Mouse (Mus musculus) embryonic facial prominence, embryonic 10.5 days (tissue): ENCODE data around the gene Cdkn3. TPM values are rescaled to one million over a fixed set of nuclear protein-coding genes. Genes with fewer than 3 reads are reported as not detected.
A peak's percentile ranks its signal among the peaks of the same experiment; 100 is the strongest.

Experiments used
- DNase-seq: peaks from one replicate; pipeline ENCODE4 v3.0.0-alpha.2; 2017; ENCODE audit warnings: low spot score
- H3K27ac ChIP-seq: fragments of 300-500 bp; sonication (generic); replicated peaks from 2 replicates; pipeline ENCODE4 v1.5.1; 2016; ENCODE audit warnings: mild to moderate bottlenecking
- H3K27me3 ChIP-seq: fragments of 300-500 bp; sonication (generic); replicated peaks from 2 replicates; pipeline ENCODE4 v1.6.1; 2016; ENCODE audit warnings: low read depth, mild to moderate bottlenecking; ENCODE audit not compliant: poor library complexity, severe bottlenecking
- H3K36me3 ChIP-seq: fragments of 300-500 bp; sonication (generic); replicated peaks from 2 replicates; pipeline ENCODE4 v1.6.1; 2016; ENCODE audit warnings: mild to moderate bottlenecking, moderate library complexity
- H3K4me1 ChIP-seq: fragments of 300-500 bp; sonication (generic); 2 replicates; pipeline ENCODE4 v1.6.1; 2016
- H3K4me3 ChIP-seq: fragments of 300-500 bp; sonication (generic); 2 replicates; pipeline ENCODE4 v1.5.1; 2016; ENCODE audit warnings: mild to moderate bottlenecking, moderate library complexity
- H3K9me3 ChIP-seq: fragments of 300-500 bp; sonication (generic); 2 replicates; pipeline ENCODE4 v1.6.1; 2016; ENCODE audit warnings: mild to moderate bottlenecking
- WGBS: fragments of 180-500 bp; shearing (Covaris S2); methylation state at CpG from one replicate; pipeline ENCODE4 v1.1.7; 2016; 5-methylcytosine and 5-hydroxymethylcytosine counted together
- polyA plus RNA-seq: library from polyadenylated mRNA; unstranded; fragments of >200 nt; fragmentation: Nextera tagmentation; extraction: Ambion mirVana; gene quantifications from 2 replicates; pipeline ENCODE4 v1.2.1, GENCODE M21; 2016

Cdkn3 gene
- polyA plus RNA-seq, 1 experiment from 2014 or later: 43.1 TPM

- Histone ChIP-seq H3K36me3 (peaks cover 25% of the 10 kb centered on the region), H3K27me3 (no peaks in the 10 kb centered on the region), H3K27ac (peak within 1 kb of the TSS; percentile 99), H3K4me3 (peak within 1 kb of the TSS; percentile 94), H3K4me1 (peaks cover 26% of the 10 kb centered on the region), H3K9me3 (no peaks in the 10 kb centered on the region)
- DNase-seq: peak; percentile 94
- WGBS: under 1% methylated on average over 86 of the region's 86 CpGs
Measured at GRCm38 (mm10) chr14:46787787-46788504, 27.6 kb downstream of the Cdkn3 start, which contains the start of gene Cnih1. Cnih1 (minus strand) TSS chr14:46788411.

GRCm38 (mm10) chr14:46788505-46788901, 28.2 kb downstream of the Cdkn3 start:
- 24% methylated on average over 8 of the region's 8 CpGs for WGBS
- Histone ChIP-seq H3K4me3 (peak overlapping the region; percentile 94), H3K36me3 (peaks cover 21% of the 10 kb centered on the region), H3K27me3 (no peaks in the 10 kb centered on the region), H3K9me3 (no peaks in the 10 kb centered on the region), H3K4me1 (peaks cover 26% of the 10 kb centered on the region), H3K27ac (peak overlapping the region; percentile 99)
- peak; percentile 22 for DNase-seq

GRCm38 (mm10) chr14:46790303-46790702, 30.0 kb downstream of the Cdkn3 start:
- peak overlapping the region; percentile 19; the same call in 1 of the 2 replicates for H3K27ac ChIP-seq
- H3K36me3 ChIP-seq: peaks cover 3% of the 10 kb centered on the region
- H3K9me3 ChIP-seq: no peaks in the 10 kb centered on the region
- no peaks in the 10 kb centered on the region for H3K27me3 ChIP-seq
- 77% methylated on average over 4 of the region's 4 CpGs for WGBS
- H3K4me3 ChIP-seq: no peak overlapping the region
- DNase-seq: peak; percentile 24
- H3K4me1 ChIP-seq: peaks cover 25% of the 10 kb centered on the region

GRCm38 (mm10) chr14:46790723-46791122, 30.4 kb downstream of the Cdkn3 start:
- WGBS: 90% methylated on average over 6 of the region's 6 CpGs
- no peaks in the 10 kb centered on the region for H3K9me3 ChIP-seq
- DNase-seq: no peak
- H3K36me3 ChIP-seq: 0 out of 2 replicates have a peak, but pooled peaks cover 2% of the 10 kb centered on the region
- H3K4me1 ChIP-seq: peaks cover 24% of the 10 kb centered on the region
- no peak overlapping the region for H3K4me3 ChIP-seq
- H3K27me3 ChIP-seq: no peaks in the 10 kb centered on the region
- no peak overlapping the region for H3K27ac ChIP-seq

GRCm38 (mm10) chr14:46794157-46794556, 33.8 kb downstream of the Cdkn3 start:
- H3K36me3 ChIP-seq: peaks cover 5% of the 10 kb centered on the region
- H3K4me1 ChIP-seq: peaks cover 6% of the 10 kb centered on the region
- 93% methylated on average over 5 of the region's 5 CpGs for WGBS
- H3K9me3 ChIP-seq: no peaks in the 10 kb centered on the region
- no peak overlapping the region for H3K4me3 ChIP-seq
- H3K27me3 ChIP-seq: no peaks in the 10 kb centered on the region
- no peak for DNase-seq
- H3K27ac ChIP-seq: no peak overlapping the region

GRCm38 (mm10) chr14:46800684-46801345, 40.5 kb downstream of the Cdkn3 start:
- peaks cover 22% of the 10 kb centered on the region for H3K36me3 ChIP-seq
- H3K9me3 ChIP-seq: no peaks in the 10 kb centered on the region
- no peaks in the 10 kb centered on the region for H3K27me3 ChIP-seq
- DNase-seq: no peak
- WGBS: 89% methylated on average over 3 of the region's 3 CpGs
- H3K27ac ChIP-seq: no peak overlapping the region
- no peak overlapping the region for H3K4me3 ChIP-seq
- no peaks in the 10 kb centered on the region for H3K4me1 ChIP-seq

- H3K27me3 ChIP-seq: no peaks in the 10 kb centered on the region
- peaks cover 28% of the 10 kb centered on the region for H3K36me3 ChIP-seq
- no peak overlapping the region for H3K4me3 ChIP-seq
- no peak for DNase-seq
- no peaks in the 10 kb centered on the region for H3K4me1 ChIP-seq
- WGBS: 93% methylated on average over 4 of the region's 4 CpGs
- no peaks in the 10 kb centered on the region for H3K9me3 ChIP-seq
- no peak overlapping the region for H3K27ac ChIP-seq
Measured at GRCm38 (mm10) chr14:46803259-46803658, 42.9 kb downstream of the Cdkn3 start.

- Histone ChIP-seq H3K27ac (no peak overlapping the region), H3K9me3 (no peaks in the 10 kb centered on the region), H3K4me1 (no peaks in the 10 kb centered on the region), H3K36me3 (peaks cover 28% of the 10 kb centered on the region), H3K4me3 (no peak overlapping the region), H3K27me3 (no peaks in the 10 kb centered on the region)
- WGBS: 93% methylated on average over 1 of the region's 1 CpGs
- DNase-seq: no peak
Measured at GRCm38 (mm10) chr14:46803791-46804190, 43.5 kb downstream of the Cdkn3 start.

GRCm38 (mm10) chr14:46806186-46806585, 45.8 kb downstream of the Cdkn3 start:
- H3K4me1 ChIP-seq: no peaks in the 10 kb centered on the region
- H3K4me3 ChIP-seq: no peak overlapping the region
- H3K27ac ChIP-seq: no peak overlapping the region
- H3K36me3 ChIP-seq: peaks cover 38% of the 10 kb centered on the region
- no peaks in the 10 kb centered on the region for H3K27me3 ChIP-seq
- WGBS: 84% methylated on average over 5 of the region's 5 CpGs
- no peak for DNase-seq
- H3K9me3 ChIP-seq: no peaks in the 10 kb centered on the region

- 86% methylated on average over 3 of the region's 3 CpGs for WGBS
- peaks cover 53% of the 10 kb centered on the region for H3K36me3 ChIP-seq
- H3K4me1 ChIP-seq: no peaks in the 10 kb centered on the region
Measured at GRCm38 (mm10) chr14:46807927-46808326, 47.6 kb downstream of the Cdkn3 start.

GRCm38 (mm10) chr14:46815640-46816039, 55.3 kb downstream of the Cdkn3 start:
- Histone ChIP-seq H3K27me3 (no peaks in the 10 kb centered on the region), H3K4me1 (peaks cover 10% of the 10 kb centered on the region), H3K27ac (no peak overlapping the region), H3K4me3 (no peak overlapping the region), H3K9me3 (no peaks in the 10 kb centered on the region), H3K36me3 (peaks cover 76% of the 10 kb centered on the region)
- 85% methylated on average over 6 of the region's 6 CpGs for WGBS
- DNase-seq: no peak

More at GRCm38 (mm10) chr14:46807927-46808326, 47.6 kb downstream of the Cdkn3 start:
- DNase-seq: no peak
- Histone ChIP-seq H3K27me3 (no peaks in the 10 kb centered on the region), H3K9me3 (no peaks in the 10 kb centered on the region), H3K27ac (no peak overlapping the region), H3K4me3 (no peak overlapping the region)

- H3K4me3 ChIP-seq: no peak overlapping the region
- H3K9me3 ChIP-seq: no peaks in the 10 kb centered on the region
- no peak overlapping the region for H3K27ac ChIP-seq
- peaks cover 62% of the 10 kb centered on the region for H3K36me3 ChIP-seq
- DNase-seq: no peak
- WGBS: 92% methylated on average over 8 of the region's 8 CpGs
- H3K27me3 ChIP-seq: no peaks in the 10 kb centered on the region
- H3K4me1 ChIP-seq: peaks cover 18% of the 10 kb centered on the region
Measured at GRCm38 (mm10) chr14:46816916-46817622, 56.7 kb downstream of the Cdkn3 start.
